Mouse (Mus musculus): Measurements from ENCODE around the gene Yju2. TPM values are rescaled to one million over a fixed set of nuclear protein-coding genes. Genes with fewer than 3 reads are reported as not detected.

The Yju2 gene
- total RNA-seq, 2 experiments from 2014 or later, result 9.3 to 10.3 TPM

DNA sequence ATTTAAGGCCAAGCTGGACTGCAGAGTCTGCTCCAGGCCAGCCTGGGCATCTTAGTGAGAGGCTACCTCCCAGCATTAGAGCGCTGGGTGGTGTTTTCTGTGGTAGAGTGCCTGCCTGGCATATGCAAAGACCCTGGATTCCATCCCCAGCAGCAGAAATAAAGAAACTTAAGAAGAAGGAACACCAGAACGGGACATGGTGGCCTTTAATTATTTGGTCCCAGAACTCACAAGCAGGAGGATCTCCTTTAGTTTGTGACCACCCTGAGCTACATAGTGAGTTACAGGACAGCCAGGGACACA lies 364 bp upstream of the Yju2 start:
- DNase-seq, result no peak
- intact Hi-C loops (cut with DNase I; ENCODE audit: low total_unique reads), result no loop called here

DNA sequence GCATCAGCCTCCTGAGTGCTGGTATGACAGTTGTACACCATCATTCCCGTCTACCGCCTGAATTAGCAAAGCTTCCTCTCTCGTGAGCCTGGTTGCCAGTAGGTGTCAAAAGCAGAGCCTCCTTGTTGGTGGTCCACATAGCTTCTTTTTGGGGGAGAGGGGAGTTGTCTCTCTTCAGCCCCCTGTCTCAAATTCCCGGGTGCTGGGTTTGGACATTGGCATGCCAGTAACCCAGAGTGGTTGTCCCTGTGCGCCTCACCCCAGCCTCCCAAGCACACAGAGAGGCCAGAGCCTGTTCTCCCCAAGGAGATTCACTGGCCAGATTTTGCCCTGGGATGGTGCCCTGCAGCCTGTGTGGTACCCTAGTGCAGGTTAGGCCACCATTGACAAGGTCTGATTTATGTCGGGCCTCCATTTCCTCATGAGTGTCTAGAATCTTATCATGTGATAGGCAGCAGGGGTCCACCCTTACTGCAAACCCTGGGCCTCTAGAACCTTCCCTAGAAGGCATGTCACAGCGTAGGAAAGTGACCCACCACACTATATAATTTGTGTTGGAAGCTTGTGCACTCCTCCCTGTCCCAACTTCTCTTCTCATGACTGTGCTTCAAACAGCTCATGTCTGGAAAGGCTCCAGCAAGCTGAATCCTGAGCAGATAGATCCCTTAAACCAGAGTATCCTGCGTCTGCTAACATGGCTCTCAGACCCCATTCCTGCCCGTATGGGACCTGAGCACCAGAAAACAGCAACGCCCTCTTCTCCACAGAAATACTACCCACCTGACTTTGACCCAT lies 1.2 kb downstream of the Yju2 start:
- DNase-seq, result no peak
- intact Hi-C loops (cut with DNase I; ENCODE audit: low total_unique reads), result no loop called here

DNA sequence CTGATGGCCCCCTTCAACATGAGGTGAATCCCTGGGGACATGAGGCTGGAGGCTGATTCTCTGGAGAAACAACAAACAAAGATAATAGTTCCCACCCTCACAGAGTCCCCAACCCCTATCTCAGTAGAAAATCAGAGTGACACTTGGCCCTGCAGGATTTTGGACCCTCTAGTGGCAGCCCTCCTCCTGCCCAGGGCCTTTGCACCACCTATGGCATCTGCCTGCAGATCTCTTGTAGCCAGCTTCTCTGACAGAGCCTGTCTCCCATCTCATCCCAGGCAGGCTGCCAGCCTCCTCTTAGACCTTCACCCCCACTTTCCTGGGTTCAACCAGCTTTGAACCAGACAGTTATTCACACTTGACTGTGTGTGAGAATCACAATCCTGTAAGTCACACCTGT lies 1.9 kb downstream of the Yju2 start:
- intact Hi-C loops (cut with DNase I; ENCODE audit: low total_unique reads), result no loop called here
- DNase-seq, result no peak

DNA sequence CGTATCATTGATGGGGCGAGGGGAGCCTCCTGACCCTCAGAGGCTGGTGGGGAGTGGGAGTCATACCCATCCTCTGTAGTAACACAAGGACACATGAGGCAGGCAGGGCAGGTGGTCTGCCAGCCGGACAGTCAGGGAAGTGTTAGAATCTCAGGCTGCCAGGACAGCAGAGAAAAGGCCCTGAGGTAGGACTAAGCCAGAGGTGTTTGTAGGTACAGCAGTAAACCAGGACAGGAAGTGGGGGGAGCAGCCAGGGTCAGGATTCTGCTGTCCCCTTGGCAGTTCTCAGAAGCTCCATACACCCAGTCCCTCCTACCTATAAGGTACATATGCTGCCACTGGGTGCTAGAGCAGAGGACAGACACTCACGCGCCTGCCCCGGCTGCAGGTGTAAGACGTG lies 2.7 kb downstream of the Yju2 start:
- DNase-seq, result no peak

DNA sequence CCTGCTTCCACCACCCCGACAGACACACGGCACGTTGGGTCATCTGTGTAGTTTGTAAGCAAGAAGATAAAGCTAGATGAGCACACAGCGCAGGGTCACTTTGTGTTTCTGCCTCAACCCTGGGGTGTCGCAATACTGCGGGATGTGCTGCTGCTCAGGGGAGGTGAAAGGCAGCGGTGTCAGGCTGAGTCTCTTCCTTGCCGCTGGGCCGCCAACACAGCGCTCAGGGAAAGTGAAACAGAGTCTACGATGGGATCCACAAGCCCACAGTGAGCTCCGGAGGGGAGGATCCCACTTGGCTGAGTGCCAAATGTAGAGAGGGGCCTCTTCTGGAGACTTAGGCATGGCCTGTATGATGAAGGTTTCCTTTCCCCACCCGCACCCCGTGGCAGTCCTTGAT lies 4.3 kb downstream of the Yju2 start:
- DNase-seq, result no peak
- intact Hi-C loops (cut with DNase I; ENCODE audit: low total_unique reads), result no loop called here

More for the DNA sequence above, 2.7 kb downstream of the Yju2 start:
- intact Hi-C loops (cut with DNase I; ENCODE audit: low total_unique reads), result no loop called here

DNA sequence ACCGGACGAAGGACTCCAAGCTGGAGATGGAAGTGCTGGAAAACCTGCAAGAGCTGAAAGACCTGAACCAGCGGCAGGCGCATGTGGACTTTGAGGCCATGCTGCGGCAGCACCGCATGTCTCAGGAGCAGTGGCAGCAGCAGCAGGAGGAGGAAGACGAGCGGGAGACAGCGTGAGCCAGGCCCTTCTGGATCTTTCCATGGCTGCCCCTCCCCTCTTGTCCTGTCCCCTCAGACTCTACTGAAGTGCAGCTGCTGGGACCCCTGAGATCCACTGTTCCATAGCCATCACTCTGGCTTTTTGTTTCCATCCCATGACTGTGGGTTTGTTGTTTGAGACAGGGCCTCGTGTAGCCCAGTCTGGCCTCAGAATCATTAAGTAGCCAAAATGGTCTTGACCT lies 5.6 kb downstream of the Yju2 start:
- DNase-seq, result no peak

DNA sequence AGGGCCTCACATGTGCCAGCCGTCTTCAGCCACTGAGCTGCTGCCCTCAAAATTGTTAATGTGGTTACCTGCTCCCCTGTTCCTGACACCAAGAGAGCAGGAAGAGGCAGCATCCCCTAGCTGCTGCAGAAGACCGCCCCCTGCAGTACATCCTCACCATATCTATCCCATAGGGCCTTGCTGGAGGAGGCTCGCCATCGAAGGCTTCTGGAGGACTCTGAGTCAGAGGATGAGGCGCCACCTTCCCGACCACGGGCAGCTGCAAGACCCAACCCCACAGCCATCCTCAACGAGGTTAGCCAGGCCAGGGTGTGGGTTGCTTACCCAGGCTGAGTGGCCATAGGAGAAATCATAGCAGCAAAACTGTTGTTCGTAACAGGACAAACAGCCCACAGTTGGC lies 6.1 kb downstream of the Yju2 start:
- DNase-seq, result no peak
- intact Hi-C loops (cut with DNase I; ENCODE audit: low total_unique reads), result no loop called here

More for the DNA sequence above, 5.6 kb downstream of the Yju2 start:
- intact Hi-C loops (cut with DNase I; ENCODE audit: low total_unique reads), result no loop called here

DNA sequence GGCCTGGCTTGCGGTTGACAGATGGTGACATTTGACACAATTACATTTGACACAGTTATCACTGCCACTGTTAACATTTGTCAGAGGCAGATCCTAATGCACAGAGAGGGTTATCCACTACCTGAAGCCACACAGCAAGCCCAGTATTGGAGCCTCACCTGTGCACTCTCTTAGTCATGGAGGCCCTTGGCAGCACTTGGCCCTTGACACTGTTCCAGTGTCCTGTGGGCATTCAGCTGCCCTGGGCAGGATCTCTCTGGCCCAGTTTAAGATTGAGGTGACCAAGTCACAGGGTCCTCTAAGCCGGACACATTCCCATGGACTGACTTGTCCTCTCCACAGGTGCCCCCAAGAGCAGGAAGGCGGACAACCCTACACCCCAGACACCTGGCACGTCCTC lies 8.3 kb downstream of the Yju2 start:
- no peak for DNase-seq
- intact Hi-C loops (cut with DNase I; ENCODE audit: low total_unique reads), result no loop called here

DNA sequence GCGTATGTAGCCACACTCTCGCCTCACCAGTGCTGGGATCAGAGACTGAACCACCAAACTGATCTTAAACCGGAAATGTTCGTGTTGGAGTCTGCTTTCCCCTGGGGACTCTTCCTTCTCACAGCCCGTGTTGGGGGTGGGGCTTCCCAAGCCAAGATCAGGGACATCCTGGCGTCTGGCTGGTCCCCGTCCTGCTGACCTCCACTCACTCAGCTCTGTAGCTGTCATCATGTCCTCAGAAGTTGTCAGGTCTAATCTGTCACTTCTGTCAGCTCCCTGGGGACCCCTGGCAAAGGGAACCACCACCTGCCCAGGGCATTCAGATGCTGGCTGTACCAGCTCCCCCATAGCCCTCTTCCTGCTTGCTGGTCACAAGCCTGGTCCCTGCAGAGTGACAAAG lies 9.3 kb downstream of the Yju2 start:
- no peak for DNase-seq

DNA sequence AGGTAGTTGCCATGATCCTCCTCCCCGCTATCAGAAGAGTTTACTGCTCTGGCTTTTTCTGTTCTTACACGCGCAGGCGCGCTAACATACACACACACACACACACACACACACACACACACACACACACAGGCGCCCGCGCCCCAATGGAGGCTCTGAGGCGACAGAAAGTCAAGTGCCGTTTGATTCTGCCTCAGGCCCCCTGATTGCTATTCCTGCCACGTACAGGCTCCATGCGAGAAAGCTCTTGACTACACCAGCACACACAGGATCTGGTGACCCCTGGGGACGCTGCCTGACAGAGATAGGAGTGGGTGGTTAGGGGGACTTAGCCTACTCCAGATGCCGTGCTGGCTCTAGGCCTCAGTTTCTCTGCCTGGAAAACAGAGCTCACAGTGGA lies 10.7 kb downstream of the Yju2 start:
- intact Hi-C loops (cut with DNase I; ENCODE audit: low total_unique reads), result no loop called here
- DNase-seq, result no peak

More for the DNA sequence above, 9.3 kb downstream of the Yju2 start:
- intact Hi-C loops (cut with DNase I; ENCODE audit: low total_unique reads), result no loop called here

DNA sequence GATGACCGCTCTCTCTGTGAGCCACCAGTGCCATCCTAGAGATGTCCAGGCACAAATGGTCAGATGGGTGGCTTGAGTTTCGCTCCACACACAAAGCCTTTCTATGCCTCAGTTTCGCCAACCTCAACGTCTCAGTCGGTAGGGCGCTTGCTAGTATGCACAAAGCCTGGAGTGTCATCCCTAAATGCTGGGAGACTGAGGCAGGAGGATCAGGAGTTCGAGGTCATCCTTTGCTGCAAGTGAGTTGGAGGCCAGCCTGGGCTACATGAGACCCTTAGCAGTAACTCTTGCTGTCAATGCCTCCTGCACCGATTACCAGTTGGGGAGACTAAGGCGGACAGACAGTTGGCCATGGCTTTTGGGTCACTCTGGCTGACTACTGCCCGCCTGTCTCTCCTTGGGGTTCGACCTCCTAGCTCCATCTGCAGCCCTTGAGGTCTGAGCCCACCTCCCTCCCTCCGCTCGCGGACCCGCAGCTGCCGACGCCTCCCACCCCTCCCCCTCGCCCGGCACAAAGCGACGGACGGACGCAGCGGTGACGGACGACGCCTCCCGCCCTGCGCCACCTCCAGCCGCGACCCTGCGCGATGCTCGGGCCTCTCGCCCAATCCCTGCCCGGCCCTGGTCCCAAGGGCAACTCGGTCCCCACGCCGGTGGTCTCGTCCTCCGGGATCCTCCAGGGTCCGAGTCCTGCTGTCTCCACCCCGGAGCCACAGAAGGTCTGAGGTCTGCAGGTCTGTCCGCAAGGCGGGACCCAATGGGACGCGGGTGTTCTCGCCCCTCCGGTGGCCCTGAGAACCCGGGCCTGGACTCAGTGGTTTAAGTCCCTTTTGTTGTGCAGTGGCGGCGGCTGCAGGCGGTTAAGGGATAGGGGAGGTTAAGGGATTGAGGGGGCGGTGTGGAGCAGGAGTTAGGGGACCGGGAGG lies 11.3 kb downstream of the Yju2 start, which contains the start of gene Shd:
Shd (plus strand) TSS at position 502 of the 926 bp plus-strand sequence.
- no peak for DNase-seq
- intact Hi-C loops (cut with DNase I; ENCODE audit: low total_unique reads), result no loop called here

DNA sequence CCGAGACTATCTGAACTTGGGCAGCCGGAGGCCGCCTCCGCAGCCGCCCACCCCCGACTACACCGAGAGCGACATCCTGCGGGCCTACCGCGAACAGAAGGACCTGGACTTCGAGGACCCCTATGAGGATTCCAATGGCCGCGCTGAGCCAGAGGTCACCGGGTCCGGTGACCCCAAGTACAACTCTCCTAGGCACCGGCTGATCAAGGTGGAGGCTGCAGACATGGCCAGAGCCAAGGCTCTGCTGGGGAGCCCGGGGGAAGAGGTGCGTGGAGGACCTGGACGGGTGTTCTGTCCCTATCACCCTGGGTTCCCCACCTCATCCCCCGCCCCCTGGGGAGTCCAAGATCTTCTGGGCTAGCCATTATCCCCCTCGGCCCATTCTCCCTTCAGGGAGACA lies 12.6 kb downstream of the Yju2 start:
- intact Hi-C loops (cut with DNase I; ENCODE audit: low total_unique reads), result no loop called here
- DNase-seq, result no peak

DNA sequence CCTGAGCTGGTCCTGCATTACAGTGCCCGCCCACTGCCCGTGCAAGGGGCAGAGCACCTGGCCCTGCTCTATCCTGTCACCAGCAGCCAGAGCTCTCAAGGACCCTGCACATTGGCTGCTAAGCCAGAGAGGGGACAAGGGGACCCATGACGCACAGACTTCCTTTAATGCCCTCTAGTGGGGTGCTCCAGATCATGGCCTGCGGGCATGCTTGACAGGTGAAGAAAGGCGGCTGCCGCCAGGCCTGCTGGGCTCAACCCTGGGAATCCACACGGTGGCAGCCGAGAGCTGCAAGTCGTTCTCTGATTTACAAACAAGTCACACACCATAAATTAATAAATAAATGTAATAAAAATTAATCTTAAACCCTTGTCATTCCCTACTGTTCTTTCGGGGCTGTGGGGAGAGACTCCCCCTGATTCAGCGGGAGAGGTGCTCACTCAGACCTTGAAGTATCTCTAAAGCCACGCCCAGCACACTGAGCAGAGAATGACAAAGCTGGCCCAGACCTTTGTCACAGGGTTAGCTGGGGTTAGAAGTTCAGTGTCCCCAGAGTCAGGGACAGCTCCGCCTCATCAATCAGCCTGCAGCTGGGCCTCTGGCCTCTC lies 17.5 kb downstream of the Yju2 start:
- intact Hi-C loops (cut with DNase I; ENCODE audit: low total_unique reads), result loop anchor here (5.0 kb wide), 1 partner anchor 36 kb away; no protein-coding TSS in a partner anchor
- peak; percentile 78 for DNase-seq

DNA sequence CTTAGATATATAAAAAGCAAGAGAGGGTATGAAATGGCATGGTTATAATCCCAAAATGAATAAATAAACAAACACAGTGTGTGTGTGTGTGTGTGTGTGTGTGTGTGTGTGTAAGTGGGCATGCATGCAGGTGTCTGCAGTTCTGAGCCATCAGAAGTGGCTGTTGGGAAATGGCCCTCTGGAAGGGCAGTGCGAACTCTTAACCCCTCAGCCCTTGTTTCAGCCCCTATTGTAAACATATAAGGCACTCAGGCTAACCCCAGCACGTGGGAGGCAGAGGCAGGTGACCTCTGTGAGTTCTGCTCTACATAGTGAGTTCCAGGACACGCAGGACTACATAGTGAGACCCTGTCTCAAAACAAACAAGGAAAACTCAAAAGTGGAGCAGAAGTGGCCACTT lies 18.4 kb downstream of the Yju2 start:
- intact Hi-C loops (cut with DNase I; ENCODE audit: low total_unique reads), result loop anchor here (5.0 kb wide), 1 partner anchor 35 kb away; no protein-coding TSS in a partner anchor
- DNase-seq, result no peak

DNA sequence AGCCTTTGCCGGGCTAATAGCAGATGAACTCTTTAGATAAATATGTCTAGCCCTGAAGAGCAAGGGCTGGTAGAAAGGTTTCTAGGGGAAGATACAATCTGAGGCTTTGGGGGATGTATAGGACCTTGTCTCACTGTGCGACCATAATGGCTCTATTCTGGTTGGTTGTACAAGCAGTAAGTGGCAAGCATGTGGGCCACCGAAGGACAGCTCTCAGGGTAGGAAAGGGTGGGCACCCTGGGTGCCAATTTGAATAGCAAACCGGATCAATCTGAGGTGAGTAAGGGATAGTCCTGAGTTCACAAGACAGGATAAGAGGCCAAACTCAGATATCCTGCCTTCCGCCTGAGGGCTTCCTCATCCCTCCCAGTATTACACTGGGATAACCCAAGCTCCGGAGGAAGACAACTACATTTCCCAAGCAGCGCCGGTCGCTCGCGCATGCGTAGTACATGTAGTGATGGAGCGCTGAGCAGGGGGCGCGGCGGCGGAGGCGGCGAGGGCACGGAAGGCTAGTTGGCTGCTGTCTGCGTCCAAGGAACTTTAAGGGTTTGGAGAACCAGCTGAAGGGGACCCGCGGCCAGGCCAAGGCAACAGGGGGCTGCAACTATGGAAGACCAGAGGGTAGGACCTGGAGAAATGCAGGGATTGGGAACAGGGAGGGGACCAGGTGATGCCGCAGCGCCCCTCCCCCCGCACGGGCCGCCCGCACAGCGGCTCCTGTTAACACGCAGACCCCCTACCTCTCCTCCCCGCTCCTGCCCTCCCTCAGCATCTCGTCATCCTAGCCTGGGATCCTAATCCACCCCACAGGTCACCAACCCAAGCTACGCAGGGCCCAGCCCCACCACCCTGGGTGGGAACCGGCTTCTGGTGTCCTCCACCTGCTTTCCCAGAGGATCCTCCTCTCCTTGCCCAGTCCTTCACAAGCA lies 27.4 kb downstream of the Yju2 start, which contains the start of gene Fsd1:
Fsd1 (plus strand) TSS at position 480 of the 932 bp plus-strand sequence.
- intact Hi-C loops (cut with DNase I; ENCODE audit: low total_unique reads), result no loop called here
- DNase-seq, result peak; percentile 58

DNA sequence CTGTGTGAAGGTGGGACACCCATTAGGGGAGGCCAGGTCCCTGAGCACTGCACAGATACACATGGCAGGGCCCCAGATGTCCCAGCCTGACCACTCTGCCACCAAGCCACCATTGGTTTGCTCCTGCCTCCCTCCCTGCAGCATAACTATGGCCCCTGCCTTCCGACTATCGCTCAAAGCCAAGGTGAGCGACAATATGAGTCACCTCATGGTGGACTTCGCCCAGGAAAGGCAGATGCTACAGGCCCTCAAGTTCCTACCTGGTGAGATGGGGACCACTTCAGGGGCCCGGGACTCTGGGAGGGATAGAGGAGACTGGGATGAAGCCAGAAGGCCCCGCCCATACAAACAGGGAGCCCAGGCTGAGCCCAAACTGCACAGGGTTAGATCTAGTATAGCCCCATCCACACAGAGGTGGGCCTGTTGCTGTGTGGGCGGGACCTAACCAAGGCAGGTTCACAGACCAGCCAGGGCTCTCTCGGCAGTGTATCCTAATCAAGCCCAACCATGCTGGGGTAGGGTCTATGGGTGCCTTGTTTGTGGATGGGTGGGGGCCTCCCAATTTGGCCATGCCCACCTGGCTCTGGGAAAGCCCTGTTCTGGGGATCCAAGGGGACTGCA lies 31.5 kb downstream of the Yju2 start:
- DNase-seq, result no peak
- intact Hi-C loops (cut with DNase I; ENCODE audit: low total_unique reads), result no loop called here

DNA sequence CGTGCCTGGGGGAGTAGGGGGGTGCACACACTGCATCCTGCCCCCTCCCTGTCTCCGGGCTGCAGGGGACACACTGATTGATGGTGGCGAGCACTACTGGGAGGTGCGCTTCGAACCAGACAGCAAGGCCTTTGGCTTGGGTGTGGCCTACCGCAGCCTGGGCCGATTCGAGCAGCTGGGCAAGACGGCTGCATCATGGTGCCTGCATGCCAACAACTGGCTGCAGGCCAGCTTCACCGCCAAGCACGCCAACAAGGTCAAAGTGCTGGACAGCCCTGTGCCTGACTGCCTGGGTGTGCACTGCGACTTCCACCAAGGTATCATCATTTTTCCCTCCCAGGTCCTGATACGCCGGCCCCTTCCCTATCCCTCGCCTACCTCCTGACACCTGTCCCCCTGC lies 37.1 kb downstream of the Yju2 start:
- DNase-seq, result no peak
- intact Hi-C loops (cut with DNase I; ENCODE audit: low total_unique reads), result no loop called here

DNA sequence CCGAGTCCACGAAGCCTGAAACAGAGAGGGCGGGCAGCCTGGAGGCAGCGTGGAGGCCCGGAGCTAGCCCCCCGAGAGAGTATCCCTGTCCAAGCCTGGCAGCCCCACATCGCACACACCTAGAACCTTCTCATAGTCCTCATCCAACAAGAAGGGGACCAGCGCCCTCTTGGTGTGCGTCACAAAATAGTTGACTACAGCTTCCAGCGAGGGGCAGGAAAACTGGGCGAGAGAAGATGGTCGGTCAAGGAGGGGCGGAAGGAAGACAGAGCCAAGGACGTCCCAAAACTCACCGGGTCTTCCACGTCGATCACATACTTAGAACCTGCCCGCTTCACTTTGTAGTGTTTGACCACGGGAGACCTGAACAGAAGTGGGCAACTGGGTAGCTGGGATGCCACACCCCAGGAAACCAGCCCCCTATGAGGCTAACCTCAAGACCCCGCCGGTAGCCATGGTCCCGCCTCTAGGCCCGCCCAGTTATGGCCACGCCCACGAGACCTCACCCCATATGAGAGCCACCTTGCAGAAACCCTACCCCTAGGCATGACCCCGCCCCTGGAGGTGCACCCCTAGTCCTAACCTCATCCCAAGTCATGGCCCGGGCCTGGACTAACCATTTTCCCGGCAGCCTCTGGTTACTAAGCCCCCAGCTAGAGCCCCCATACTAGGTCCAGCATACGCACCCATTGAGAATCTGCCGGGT lies 41.0 kb downstream of the Yju2 start:
- DNase-seq, result no peak

More for the DNA sequence above, 41.0 kb downstream of the Yju2 start:
- intact Hi-C loops (cut with DNase I; ENCODE audit: low total_unique reads), result no loop called here

All from gastrocnemius, postnatal 14 days (tissue).